Mouse (Mus musculus) intestine, postnatal 0 days (tissue): Measurements from ENCODE around the gene Icam1. TPM values are rescaled to one million over a fixed set of nuclear protein-coding genes. Genes with fewer than 3 reads are reported as not detected.
"Not testable (repeated sequence)": the region's sequence is repeated elsewhere in the genome, so short reads cannot be mapped to it uniquely, and the experiment has no call there.

Source experiments
- ATAC-seq: fragments of 200-750 bp; cut with Nextera tagmentation; 2 replicates; pipeline ENCODE4 v1.8.0; 2017; ENCODE audit warnings: mild to moderate bottlenecking, moderate TSS enrichment, moderate library complexity
- H3K27ac ChIP-seq: fragments of 300-500 bp; sonication (generic); 2 replicates; pipeline ENCODE4 v1.5.1; 2014; ENCODE audit warnings: mild to moderate bottlenecking, low read depth, low read length, moderate library complexity
- H3K27me3 ChIP-seq: fragments of 300-500 bp; sonication (generic); replicated peaks from 2 replicates; pipeline ENCODE4 v1.6.1; 2014; ENCODE audit warnings: low read length, mixed read lengths; ENCODE audit not compliant: control insufficient read depth, insufficient read depth
- H3K36me3 ChIP-seq: fragments of 300-500 bp; sonication (generic); 2 replicates; pipeline ENCODE4 v1.6.1; 2014; ENCODE audit warnings: mild to moderate bottlenecking, moderate library complexity; ENCODE audit not compliant: control insufficient read depth, insufficient read depth
- H3K4me1 ChIP-seq: fragments of 300-500 bp; sonication (generic); replicated peaks from 2 replicates; pipeline ENCODE4 v1.6.1; 2014; ENCODE audit warnings: antibody characterized with exemption, low read length, mixed read lengths; ENCODE audit not compliant: control insufficient read depth, insufficient read depth
- H3K4me2 ChIP-seq: fragments of 300-500 bp; sonication (generic); replicated peaks from 2 replicates; pipeline ENCODE4 v1.6.1; 2014; ENCODE audit warnings: low read depth, mild to moderate bottlenecking, moderate library complexity
- H3K4me3 ChIP-seq: fragments of 300-500 bp; sonication (generic); 2 replicates; pipeline ENCODE4 v1.5.1; 2014; ENCODE audit warnings: low read depth, low read length
- H3K9ac ChIP-seq: fragments of 300-500 bp; sonication (generic); 2 replicates; pipeline ENCODE4 v1.6.1; 2014; ENCODE audit warnings: mild to moderate bottlenecking, low read depth, low read length
- H3K9me3 ChIP-seq: fragments of 300-500 bp; sonication (generic); 2 replicates; pipeline ENCODE4 v1.6.1; 2016; ENCODE audit warnings: mixed run types; ENCODE audit not compliant: control insufficient read depth
- CTCF ChIP-seq: sonication (generic); IDR thresholded peaks from 2 replicates; pipeline ENCODE4 v1.5.1; 2016; ENCODE audit warnings: low read depth, mild to moderate bottlenecking, control low read depth, antibody characterized with exemption, moderate library complexity
- WGBS: fragments of 180-500 bp; shearing (Covaris S2); extraction: QIAGEN DNeasy Blood & Tissue Kit; methylation state at CpG from one replicate; pipeline ENCODE4 v1.1.7; 2014; 5-methylcytosine and 5-hydroxymethylcytosine counted together
- polyA plus RNA-seq: library from polyadenylated mRNA; unstranded; fragments of >200 nt; fragmentation: Nextera tagmentation; extraction: Ambion mirVana; gene quantifications from 2 replicates; pipeline ENCODE4 v1.2.1, GENCODE M21; 2015

Gene Icam1
- polyA plus RNA-seq, 1 experiment from 2014 or later, result 10.2 TPM

- no peak overlapping the region for H3K9ac ChIP-seq
- no peak overlapping the region for H3K27ac ChIP-seq
- WGBS, result 13% methylated on average over 20 of the region's 20 CpGs
- H3K4me2 ChIP-seq, result no peak overlapping the region
- H3K4me3 ChIP-seq, result peak overlapping the region; percentile 3; the same call in 1 of the 2 replicates
- H3K9me3 ChIP-seq, result no peaks in the 10 kb centered on the region
- no peak for ATAC-seq
- TF ChIP-seq CTCF, result no peak
- peaks cover 70% of the 10 kb centered on the region for H3K27me3 ChIP-seq
- H3K4me1 ChIP-seq, result peaks cover 17% of the 10 kb centered on the region
- no peaks in the 10 kb centered on the region for H3K36me3 ChIP-seq
Observed at GRCm38 (mm10) chr9:21036161-21036560, 20.4 kb downstream of the Icam1 start.

DNA sequence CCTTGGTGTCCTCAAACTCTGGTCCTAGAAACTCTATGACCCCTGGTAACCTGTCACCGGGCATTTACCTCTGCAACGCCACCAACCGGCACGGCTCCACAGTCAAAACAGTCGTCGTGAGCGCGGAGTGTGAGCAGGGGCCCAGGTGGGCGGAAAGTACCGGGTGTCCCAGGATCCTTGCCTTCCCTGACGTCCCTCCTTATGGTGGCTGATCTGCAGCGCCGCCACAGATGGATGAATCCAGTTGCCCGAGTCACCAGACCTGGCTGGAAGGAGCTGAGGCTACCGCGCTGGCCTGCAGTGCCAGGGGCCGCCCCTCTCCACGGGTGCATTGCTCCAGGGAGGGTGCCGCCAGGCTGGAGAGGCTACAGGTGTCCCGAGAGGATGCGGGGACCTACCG, 20.9 kb downstream of the Icam1 start:
- no peak for ATAC-seq
- no peaks in the 10 kb centered on the region for H3K9me3 ChIP-seq
- no peak overlapping the region for H3K9ac ChIP-seq
- no peak for TF ChIP-seq CTCF
- no peak overlapping the region for H3K27ac ChIP-seq
- peaks cover 67% of the 10 kb centered on the region for H3K27me3 ChIP-seq
- no peaks in the 10 kb centered on the region for H3K36me3 ChIP-seq
- H3K4me1 ChIP-seq, result peaks cover 12% of the 10 kb centered on the region
- peak overlapping the region; percentile 31; the same call in 1 of the 2 replicates for H3K4me3 ChIP-seq
- WGBS, result 3% methylated on average over 22 of the region's 22 CpGs
- no peak overlapping the region for H3K4me2 ChIP-seq

- ATAC-seq, result no peak
- TF ChIP-seq CTCF, result no peak
- peak overlapping the region; percentile 31 for H3K4me3 ChIP-seq
- peaks cover 59% of the 10 kb centered on the region for H3K27me3 ChIP-seq
- H3K36me3 ChIP-seq, result no peaks in the 10 kb centered on the region
- no peak overlapping the region for H3K27ac ChIP-seq
- H3K9me3 ChIP-seq, result no peaks in the 10 kb centered on the region
- peaks cover 6% of the 10 kb centered on the region; the same call in 1 of the 2 replicates for H3K4me1 ChIP-seq
- 3% methylated on average over 31 of the region's 31 CpGs for WGBS
- H3K9ac ChIP-seq, result no peak overlapping the region
- H3K4me2 ChIP-seq, result peak overlapping the region; percentile 58
Observed at GRCm38 (mm10) chr9:21037481-21037891, 21.7 kb downstream of the Icam1 start.

DNA sequence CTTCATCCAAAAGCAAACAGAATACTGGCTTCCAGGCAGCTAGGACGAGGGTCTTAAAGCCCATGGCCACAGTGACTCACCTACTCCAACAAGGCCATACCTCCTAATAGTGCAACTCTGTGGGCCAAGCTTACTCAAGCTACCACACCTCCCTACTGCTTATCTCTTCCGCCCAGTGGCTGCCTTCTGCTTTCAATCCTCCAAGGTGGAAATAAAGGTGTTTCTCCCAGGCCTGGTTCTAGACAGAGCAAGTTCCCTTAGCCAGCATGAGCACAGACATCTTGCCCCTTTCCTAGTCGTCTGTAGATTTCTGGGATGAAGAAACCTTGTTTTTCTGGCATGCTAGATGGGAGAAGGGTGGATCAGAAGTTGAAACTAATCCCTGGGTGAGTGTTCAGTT, 24.0 kb downstream of the Icam1 start:
- H3K27me3 ChIP-seq, result peaks cover 41% of the 10 kb centered on the region

DNA sequence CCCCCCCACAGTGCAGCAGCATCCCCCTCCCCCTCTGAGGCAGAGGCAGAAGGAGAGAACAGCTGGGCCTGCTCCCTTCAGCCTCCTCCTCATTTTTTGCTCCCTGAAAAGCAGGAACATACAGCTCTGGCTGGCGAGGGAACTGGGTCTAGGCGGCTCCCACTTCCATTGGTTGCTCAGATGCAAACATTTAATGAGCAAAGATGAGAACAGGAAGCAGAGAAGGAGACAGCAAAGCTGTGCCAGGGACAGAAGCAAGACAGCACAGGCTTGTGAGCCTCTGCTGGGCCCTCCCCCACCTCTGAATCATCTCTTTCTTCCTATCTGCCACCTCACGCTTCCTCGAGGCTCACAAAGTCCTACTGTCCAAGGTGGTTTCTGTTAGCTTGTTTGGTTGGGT, 25.5 kb downstream of the Icam1 start:
- TF ChIP-seq CTCF, result no peak
- Histone ChIP-seq H3K9ac (no peak overlapping the region), H3K4me3 (no peak overlapping the region), H3K27ac (no peak overlapping the region), H3K27me3 (peaks cover 26% of the 10 kb centered on the region), H3K4me2 (no peak overlapping the region), H3K9me3 (no peaks in the 10 kb centered on the region), H3K36me3 (no peaks in the 10 kb centered on the region), H3K4me1 (peaks cover 3% of the 10 kb centered on the region; the same call in 1 of the 2 replicates)
- 41% methylated on average over 4 of the region's 4 CpGs for WGBS
- no peak for ATAC-seq

More for the DNA sequence above, 24.0 kb downstream of the Icam1 start:
- H3K4me2 ChIP-seq, result no peak overlapping the region
- H3K36me3 ChIP-seq, result no peaks in the 10 kb centered on the region
- H3K9ac ChIP-seq, result no peak overlapping the region
- no peaks in the 10 kb centered on the region for H3K9me3 ChIP-seq
- no peak overlapping the region for H3K27ac ChIP-seq
- no peak overlapping the region for H3K4me3 ChIP-seq
- 74% methylated on average over 3 of the region's 3 CpGs for WGBS
- TF ChIP-seq CTCF, result no peak
- peaks cover 3% of the 10 kb centered on the region; the same call in 1 of the 2 replicates for H3K4me1 ChIP-seq
- ATAC-seq, result no peak

DNA sequence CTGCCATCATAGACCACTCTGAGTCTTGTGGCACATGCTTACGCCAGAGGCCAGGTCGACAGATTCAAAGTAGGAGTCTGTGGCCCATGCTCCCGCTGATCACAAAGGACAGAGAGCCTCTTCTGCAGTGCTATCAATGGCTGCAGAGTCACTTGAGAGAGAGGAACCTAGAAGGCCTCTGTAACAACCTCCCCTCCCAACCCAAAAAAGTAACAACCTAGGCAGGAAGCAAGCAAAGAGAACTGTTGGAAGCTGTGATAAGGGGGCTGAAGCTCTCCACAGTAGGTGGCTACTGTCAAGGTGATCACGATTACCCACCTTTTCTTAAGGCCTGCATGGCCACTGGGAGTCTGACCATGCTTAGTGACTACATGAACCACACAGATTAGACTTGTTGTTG, 27.8 kb downstream of the Icam1 start:
- H3K4me3 ChIP-seq, result no peak overlapping the region
- no peaks in the 10 kb centered on the region for H3K36me3 ChIP-seq
- H3K9ac ChIP-seq, result no peak overlapping the region
- 80% methylated on average over 4 of the region's 4 CpGs for WGBS
- ATAC-seq, result no peak
- peaks cover 3% of the 10 kb centered on the region for H3K27me3 ChIP-seq
- no peak overlapping the region for H3K27ac ChIP-seq
- H3K9me3 ChIP-seq, result no peaks in the 10 kb centered on the region
- no peak overlapping the region for H3K4me2 ChIP-seq
- H3K4me1 ChIP-seq, result no peaks in the 10 kb centered on the region
- TF ChIP-seq CTCF, result no peak

DNA sequence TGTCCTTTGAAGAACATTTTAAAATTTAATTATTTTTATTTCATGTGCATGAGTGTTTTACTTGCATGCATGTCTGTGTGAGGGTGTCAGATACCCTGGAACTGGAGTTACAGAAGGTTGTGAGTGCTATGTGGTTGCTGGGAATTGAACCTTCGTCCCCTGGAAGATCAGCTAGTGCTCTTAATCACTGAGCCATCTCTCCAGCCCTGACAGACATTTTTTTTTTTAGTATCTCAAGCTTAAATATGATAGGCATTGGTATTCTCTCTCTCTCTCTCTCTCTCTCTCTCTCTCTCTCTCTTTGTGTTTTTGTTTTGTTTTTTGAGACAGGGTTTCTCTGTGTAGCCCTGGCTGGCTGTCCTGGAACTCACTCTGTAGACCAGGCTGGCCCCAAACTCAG, 29.0 kb downstream of the Icam1 start:
- not testable (repeated sequence) for H3K4me2 ChIP-seq, H3K9ac ChIP-seq, H3K4me1 ChIP-seq, H3K27me3 ChIP-seq, H3K27ac ChIP-seq, H3K9me3 ChIP-seq, ATAC-seq, H3K4me3 ChIP-seq, H3K36me3 ChIP-seq
- 59% methylated on average over 1 of the region's 1 CpGs for WGBS
